Mouse (Mus musculus) ovary, postnatal 14 days (tissue): ENCODE results near the gene Ltbp1.
"Not testable (repeated sequence)": the region's sequence is repeated elsewhere in the genome, so short reads cannot be mapped to it uniquely, and the experiment has no call there.

ENCODE experiments used
- DNase-seq: peaks from one replicate; pipeline ENCODE4 v3.0.0; 2022; ENCODE audit warnings: low spot score

The Ltbp1 gene

DNA sequence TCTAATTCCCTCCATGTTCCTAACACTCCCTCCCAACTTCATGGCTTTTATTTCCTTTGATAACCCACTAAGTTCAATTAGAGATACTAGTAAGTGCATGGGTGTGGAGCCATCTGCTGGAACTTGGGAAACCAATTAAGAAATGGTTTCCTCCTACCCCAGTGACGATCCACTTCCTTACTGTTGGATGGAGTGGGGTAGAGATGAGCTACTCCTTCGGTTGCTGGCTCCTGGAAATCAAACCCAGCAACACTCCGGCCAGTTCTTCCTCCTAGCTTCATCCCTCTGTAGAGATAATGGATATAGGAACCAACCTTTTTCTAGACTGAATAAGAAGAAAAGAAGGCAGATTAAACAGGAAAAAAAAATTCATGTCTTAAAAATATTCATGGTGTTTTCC is 113.5 kb downstream of the Ltbp1 start:
- no peak for DNase-seq

DNA sequence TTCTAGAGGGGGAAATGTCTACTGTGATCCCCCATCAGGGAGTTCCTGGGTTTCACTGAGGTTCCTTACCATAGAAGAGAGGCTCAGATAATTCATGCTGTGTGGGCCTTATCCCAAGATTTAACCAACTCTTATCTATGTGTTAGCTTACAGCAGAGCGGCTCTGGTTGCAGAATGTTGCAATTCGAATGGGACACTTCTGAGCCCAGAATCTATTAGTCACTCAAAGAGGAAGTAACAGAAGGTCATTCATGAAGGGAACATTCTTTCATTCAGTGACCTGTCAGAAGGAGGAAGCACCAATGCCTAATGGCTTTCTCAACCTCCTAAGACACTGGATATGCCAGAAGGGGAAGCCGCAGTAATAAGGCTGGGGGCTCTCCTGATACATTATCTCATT is 114.1 kb downstream of the Ltbp1 start:
- no peak for DNase-seq

DNA sequence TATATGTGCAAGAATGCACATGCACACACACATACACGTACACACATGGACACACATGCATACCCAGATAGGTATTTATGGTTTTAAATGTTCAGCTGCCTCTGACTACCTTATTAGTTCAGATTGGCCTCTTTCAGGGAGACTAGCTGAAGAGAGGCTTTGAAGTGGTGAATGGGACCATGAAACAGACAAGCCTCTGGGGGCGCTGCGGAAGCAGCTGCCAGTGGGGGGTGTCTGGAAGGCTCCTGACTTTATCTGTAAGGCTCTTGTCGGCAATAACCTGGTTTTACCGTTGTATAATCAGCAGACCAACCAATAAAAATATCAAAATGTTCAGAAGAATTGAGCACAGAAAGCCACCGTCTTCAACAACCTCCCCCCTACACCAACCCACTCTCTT is 114.7 kb downstream of the Ltbp1 start:
- DNase-seq = no peak

DNA sequence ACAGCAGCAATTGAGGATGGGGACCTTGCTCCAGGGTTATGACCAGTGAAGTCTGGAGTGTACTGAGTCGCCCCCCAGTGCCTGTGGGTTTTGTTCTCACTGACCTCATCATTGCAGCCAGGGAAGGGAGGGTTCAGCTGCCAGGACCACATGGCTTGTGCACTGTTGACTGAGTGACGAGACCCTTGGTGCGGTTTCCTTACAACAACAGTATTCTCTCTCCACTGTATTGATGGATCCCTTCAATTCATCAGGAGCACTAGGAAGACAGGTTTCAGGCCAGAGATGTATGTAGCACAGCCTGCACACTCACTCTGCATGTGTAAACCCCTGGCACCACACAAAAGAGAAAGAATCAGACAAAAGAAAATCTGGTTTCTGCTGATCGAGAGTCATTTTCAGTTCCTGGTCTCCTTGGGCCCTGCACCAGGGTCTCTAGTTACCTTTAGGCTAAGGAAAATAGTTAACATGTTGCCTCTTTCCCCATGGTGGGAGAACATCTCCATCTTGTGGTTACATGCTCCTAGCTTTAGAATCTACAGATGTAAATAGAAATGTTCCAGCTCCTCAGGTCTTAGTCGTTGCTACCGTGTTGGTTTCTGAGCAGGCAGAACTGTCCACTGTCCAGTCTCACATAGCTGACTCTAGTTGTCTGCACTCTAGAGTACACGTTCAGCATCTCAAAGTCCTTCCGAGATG is 117.4 kb downstream of the Ltbp1 start:
- DNase-seq = no peak

DNA sequence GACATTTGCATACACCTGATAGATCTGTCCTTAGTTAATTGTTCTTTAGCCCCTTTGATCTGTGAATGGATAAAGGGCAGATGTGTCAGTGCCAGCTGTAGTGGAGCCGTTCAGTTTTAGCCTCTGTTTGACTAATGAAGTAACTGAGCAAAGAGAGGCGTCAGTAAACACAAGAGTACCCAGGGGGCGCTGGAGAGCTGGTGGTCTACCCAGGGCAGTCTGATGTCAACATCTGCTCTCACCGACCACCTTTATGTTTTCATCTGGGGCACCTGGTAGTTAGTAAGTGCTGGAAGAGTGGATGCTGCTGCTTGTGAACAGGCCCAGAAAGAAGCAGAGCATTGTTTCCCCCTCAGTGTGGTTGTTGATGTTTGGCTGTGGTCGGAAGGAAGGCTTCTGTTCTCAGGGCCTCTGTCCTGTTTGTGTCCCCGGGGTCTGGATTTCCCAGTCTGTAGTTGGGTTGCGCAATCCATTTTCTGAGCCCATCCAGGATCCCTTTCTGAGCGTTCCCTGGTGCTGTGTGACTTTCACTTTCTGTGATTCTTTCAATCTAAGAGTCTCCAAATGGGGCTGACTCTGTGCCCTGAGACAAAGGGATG is 123.1 kb downstream of the Ltbp1 start:
- no peak for DNase-seq

DNA sequence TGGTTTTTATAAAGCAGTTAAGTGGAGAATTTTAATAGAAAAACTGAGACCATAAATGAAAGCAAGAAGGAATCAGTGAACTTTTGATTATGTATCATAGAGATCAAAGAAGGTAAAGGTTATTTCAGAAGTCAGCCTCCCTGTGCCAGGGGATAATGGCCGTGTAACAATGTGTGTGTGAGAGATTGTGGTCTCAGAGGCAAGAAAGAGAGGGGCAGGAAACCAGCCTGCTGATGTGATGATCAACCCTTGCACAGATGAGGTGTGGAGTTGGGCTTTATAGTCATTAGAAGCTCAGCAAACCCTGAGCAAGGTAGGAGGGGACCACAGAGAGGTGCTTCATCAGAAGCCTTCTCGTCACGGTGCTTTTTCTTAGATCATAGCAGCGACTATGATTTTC is 128.6 kb downstream of the Ltbp1 start:
- no peak for DNase-seq

DNA sequence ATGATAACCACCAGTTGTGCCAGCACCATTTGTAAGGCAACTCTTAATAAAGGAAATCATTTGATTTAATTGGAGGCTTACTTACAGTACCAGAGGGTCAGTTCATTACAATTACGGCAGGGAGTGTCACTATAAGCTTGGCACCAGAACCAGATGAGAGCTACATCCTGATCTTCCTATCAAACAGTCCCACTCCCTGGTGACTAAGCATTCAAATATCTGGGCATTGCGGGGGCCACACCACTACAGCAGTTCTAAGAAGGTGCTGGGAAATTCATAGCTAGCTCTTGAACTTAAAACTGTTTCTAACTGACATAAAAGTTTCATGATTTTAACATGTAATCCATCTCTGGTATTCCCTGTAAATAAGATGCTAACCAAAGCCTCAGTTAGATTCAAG is 134.4 kb downstream of the Ltbp1 start:
- DNase-seq = no peak

DNA sequence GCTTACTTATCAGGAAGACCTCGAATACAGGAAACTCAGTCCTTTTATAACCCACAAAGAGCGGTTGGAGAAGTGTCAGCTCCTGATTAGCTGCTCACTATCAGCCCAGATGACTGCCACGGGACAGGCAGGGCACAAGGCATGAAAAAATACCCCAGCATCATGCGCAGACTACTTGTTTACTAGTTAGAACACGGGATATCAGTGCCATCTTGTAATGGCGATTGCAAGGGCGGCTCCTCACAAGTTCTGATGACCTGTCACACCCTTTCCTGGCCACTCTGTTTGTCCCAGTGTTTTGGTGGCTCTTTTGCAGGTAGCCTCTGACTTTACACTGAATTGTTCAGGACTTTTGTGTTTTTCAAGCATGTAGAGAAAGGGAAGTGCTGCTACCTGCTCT is 137.5 kb downstream of the Ltbp1 start:
- DNase-seq = not testable (repeated sequence)

DNA sequence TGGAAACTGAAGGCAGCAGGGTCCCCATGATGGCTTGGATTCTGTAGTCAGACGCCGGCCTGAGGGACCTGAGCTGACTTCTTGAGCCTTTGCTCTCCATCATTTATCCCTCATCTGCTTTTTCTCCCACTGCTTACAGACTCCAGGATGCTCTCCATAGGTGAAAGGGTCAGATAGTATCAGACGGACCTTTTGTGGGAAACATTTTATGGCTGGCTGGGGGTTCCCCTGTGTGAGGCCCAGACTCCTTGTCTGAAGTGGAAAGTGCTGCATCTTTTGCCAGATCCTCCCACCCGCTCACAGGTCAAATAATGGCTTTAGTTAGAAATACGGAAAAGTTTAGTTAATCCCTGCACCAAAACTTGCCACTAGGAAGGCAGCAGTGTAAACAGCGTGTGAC is 138.6 kb downstream of the Ltbp1 start:
- DNase-seq = no peak

DNA sequence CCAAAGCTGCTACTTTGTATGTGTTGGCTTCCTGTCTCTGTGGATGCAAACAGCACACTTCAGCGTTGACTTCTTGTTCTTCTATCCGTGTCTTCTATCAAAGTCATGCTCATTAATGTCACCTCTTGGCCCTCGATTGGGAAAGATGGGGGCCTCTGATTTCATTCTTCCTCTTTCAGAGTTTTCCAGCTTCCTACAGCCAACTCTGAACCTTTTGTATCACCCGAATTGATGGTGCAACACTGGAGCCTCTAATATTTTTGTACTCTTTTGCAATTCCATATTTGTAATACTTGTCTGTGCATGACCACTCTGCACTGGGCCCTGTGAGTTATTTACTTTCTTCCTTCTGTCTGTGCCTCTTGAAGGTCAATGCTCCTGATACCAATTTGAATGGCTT is 141.8 kb downstream of the Ltbp1 start:
- no peak for DNase-seq

DNA sequence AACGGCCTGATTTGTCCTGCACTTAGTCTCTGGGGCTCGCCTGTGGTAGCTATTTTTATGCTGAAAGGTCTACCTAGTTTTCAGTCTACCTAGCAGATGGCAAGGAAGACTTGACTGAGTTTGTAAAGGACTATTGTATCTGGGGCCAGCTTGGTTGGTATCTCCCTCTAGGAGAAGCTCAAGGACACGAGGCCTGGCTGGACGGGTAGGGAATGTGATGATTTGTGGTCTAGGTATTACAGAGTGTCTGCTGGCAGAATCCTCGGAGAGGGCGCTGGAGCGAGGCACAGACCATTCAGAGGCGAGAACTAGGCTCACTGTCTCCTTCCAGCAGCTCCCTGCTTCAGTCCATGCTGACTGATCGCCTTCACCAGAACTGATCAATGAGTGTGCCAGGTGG is 146.4 kb downstream of the Ltbp1 start:
- no peak for DNase-seq

DNA sequence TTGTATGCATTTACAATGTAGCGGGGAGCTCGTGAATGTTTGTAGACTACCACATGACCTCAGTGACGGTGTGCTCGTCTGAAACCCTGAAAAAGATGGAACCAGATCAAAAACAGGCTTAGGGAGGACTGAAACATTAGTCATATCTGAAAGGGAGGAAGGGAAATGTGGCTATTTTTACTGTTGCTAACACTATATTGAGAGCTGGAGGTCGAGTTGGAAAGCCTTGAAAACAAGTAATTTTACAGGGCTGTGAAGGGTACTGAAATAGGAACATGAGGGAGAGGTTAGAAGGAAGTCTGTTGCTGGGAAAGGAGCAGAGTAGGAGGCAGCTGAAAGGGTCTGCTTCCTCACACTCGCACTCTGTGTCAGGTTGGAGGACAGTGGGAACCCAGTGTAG is 147.7 kb downstream of the Ltbp1 start:
- no peak for DNase-seq

DNA sequence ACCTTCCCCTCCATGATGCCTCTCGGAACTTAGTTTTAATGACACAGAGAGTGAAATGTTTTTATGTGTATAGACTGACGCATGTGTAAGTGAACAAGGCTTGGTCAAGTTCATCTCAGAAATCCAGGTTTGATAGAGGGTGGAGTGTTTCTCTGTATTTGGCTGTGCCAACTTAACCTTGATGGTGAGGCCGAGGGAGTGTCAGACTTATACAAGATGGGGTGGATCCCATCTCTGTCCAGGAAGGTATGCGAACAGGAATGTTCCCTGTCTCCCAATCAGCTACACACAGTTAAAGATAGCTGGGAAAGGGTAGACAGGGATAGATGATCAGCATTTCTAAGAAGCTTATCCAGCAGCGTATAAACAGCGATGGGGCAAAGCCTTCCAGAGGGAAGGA is 153.0 kb downstream of the Ltbp1 start:
- no peak for DNase-seq

DNA sequence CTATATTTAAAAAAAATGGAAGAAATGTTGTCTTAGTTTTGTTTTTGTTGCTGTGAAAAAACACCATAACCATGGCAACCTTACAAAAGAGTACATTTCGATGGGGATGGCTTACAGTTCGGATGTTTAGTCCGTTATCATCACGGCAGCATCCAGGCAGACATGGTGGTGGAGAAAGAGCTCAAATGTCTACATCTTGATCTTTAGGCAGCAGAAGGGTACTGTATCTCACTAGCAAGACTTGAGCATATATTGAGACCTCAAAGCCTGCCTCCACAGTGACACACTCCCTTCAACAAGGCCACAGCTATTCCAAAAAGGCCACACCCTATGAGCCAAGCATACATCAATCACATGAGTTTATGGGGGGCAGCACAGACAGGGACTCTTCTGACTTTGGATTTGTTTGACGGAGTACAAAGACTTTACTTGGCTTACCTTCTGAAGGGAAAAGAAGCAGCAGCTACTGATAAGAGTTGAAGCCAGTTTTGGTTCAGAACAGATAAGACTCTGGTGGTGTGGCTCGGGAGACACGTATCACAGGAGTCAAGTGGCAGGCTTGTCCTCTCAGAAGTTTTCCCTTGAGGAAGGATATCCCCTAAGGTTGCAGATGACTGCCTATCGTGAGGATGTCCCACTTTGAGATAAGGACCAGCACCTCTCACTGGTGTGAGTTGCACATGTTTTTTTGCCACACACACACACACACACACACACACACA is 153.9 kb downstream of the Ltbp1 start:
- no peak for DNase-seq

DNA sequence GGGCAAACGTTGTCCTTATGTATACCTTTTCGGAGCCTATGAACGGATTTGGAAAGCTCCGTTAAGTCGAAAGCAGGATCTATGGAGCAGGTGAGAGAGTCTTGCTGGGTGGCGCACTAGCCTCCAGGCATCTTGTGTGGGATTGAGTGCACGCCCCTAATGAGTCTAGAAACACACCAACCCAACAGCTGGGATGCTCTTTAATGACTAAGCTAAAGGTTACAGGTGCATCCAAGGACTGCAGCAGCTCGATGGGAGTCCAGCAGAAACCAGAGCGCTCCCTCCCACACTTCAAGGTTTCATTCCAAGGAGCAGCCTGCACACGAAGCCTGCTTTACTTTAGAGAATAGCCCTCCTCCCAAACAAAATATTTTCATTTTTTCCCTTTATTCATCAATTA is 155.7 kb downstream of the Ltbp1 start:
- no peak for DNase-seq

DNA sequence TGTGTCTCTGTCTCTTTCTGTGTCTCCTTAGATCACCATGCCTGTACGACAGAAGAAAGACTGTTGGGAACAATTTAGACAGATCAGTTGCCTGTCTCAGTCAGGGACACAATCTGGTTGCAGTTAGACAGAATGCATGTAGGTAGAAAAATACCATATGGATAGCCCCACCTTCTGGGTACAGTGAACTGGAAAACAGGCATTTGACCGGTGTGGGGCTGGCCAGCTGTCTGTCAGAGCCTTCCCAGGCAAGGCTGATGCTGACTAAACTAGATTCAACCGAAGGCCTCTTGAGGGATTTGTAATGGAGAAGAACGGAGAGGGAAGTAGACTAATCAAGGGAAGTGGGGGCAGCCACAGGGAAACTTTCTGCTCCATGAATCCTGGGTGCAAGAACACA is 156.6 kb downstream of the Ltbp1 start:
- no peak for DNase-seq

DNA sequence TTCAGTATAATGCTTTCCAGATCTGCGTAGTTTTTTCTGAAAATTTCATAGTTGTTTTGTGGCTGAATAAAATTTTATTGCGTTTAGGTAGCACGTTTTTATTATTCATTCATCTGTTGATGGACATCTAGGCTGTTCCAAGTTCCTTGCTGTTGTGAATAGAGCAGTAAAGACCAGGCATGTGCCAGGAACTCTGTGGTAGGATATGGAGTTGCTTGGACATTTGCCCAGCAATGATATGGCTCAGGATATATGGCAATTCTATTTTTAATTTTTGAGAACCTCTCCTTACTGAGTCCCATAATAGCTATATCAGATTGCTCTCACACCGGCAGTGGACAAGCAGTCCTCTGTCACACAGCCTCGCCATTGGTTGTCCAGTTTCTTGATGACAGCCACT is 159.2 kb downstream of the Ltbp1 start:
- DNase-seq = no peak

DNA sequence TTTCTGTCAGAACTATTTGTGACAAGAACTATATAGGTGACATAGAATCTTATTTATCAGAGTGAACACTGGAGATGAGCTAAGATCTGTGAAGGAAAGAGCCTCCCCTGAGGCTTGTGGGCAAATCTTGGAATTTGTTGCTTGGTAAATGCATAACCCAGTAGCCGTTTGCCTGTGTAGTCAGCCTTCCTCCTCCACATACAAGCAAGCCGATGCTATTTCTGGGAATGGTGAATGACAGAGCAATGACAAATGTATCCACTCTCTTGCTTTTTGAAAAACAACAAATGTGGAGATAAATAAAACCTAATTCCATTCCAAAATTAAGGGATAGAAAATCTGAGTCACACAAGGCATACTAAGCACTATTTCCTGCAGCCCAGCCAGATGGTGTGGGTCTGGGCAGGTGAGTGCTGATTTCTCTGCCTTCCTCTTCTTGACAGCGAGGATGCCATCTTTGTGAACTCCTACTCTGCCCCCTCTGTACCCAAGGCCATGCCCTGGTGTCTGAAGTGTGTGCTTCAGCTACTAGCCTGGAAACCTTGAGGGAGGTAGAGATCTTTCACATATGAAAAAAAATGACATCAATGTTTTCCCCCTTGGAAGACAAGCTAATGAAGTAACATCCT is 163.3 kb downstream of the Ltbp1 start:
- DNase-seq = no peak

DNA sequence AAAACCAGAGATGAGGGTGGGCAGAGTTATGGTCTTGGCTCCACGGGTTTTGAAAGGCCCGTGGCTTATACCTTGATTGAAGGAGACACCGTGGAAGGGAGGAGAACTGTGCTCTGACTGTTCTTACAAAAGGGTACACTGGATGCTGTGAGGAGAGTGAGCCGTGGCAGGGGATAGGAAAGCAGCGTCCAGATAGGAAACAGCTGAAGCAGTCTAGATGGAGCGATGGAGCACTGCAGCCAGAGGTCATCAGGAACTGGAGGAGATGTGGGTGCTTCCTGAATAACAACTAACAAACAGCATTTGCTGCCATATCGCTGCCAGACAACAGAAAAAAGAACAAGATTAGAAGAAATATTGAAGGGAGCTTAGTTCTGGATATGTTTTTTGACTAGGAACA is 166.3 kb downstream of the Ltbp1 start:
- DNase-seq = no peak

DNA sequence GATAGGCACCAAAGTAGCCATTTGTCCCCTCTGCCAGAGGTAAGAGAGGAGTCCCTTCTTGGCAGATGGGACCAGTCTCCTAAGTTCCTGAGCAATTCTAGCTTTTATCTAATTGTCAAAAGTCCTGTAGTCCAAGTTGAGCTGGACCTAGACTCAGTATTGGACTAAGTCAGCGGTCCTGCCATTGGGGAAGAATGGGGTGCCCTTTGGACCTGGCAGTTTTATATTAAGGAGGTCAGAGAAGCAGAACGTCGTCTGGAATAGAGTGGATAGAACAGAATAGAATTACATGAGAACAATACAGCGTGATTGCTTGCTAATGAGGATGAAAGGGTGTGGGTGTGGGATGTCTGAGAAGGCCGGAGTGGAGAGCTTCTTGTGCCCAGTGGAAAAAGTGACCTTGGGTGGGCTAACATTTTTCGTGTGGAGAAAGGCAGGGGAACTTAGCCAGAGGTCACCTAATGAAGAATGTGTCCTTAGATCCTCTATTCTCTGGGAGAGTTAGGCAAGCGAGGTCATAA is 167.4 kb downstream of the Ltbp1 start:
- no peak for DNase-seq

DNA sequence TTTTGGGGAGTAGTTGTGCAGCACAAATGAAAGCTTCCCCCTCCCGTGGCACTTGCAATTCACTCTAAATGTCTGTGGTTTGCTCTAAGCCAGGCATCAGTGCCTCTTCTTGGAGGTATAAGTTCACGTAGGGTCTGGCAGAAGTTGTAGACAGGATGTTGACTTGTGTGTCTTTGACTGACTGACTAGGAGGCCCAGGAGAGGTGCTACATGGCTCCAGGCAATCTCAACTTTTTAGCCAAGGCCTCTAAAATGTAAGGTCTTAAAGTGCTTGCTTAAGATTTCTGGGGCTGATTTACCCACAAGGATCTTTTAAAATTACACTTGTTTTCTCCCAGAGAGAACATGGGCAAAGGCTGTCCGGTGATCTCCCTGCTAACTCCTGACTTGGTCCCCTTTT is 169.1 kb downstream of the Ltbp1 start:
- no peak for DNase-seq

DNA sequence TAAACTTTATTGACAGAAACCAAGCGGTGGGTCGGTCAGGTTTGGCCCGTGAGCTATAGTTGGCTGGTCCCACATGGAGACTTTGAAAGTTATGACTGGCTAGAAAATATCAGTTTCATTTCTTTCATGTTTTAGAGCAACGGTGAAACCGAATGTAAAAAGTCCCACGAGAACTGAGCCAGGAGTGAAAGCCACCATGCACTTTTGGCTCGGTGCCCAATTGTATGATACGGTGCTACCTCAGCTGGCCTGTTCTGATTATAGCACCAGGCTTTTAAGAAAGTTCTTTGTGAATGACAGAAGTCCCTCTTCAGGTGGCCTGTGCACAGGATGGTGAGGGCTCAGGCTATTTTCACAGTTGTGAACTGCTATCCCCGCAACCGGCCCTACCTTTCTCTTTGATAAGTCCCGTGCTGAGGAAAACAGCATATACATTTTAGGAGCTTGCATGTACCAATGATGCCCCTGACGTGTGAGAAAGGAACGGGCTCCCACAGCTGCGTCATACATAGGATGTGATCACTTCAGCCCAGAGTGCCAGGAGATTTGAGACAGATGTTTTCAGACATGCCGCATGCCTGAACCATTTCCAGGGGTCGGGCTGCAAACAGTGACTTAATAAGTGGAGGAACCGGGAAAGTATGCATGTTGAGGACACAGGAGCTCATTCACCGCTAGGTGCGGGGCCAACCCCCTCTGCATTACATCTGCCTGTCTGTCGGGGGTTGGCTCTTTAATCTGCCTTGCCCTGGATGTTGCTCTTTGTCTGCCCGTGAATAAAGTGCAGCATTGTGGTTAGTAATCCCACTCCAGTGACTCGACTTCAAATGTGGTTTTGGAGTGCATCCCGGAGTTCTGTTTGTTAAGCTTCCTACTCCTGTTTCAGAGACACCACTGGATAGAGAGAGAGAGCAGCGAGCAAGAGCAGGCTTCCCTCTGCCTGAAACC is 172.8 kb downstream of the Ltbp1 start:
- peak; percentile 19 for DNase-seq
